Mouse (Mus musculus): ENCODE data around the gene Rgma.

GRCm38 (mm10) chr7:73336380-73336779, 38.9 kb upstream of the Rgma start:
- TF ChIP-seq POLR2A (IDR thresholded peaks at IDR 0.05; ENCODE audit: low read depth, low read length) (no peak), CTCF (IDR thresholded peaks at IDR 0.05; ENCODE audit: extremely low read depth, insufficient read depth, insufficient read length, insufficient replicate concordance) (no peak)
